Mouse (Mus musculus): ENCODE measurements around the gene Kif26b.

Gene Kif26b

DNA sequence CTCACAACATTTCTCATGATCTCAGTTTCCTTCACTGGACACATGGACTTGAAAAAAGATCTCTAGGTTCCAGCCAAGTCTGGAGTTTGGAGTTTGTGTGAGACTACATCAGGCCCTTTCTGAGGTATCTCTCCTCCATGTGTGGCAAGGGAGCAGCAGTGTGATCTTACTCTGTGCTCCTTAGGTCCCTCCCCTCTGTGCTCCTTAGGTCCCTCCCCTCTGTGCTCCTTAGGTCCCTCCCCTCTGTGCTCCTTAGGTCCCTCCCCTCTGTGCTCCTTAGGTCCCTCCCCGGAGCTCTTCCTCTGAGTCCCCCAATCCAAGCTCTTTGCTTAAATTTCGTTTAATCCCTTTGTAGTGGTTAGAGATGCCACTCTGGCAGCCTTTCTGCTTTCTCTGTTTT, 250.8 kb downstream of the Kif26b start:
- no peak for DNase-seq (ENCODE audit: low spot score)

DNA sequence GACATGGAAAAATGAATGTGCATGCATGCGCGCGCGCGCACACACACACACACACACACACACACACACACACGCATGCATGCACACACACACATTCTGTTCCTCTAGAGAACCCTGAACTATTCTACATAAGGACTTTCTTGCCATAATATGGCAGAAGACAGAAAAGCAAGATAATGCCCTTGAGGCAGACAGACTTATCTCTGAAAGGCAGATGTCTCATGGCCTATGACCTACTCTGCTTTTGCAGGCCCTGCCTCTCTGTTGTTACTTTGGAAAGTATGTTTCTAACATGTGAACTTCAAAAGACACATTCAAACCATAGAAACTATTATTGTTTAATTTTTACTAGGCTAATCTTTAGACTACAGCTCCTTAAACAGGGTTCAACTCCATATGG, 255.1 kb downstream of the Kif26b start:
- DNase-seq (ENCODE audit: low spot score) = no peak

DNA sequence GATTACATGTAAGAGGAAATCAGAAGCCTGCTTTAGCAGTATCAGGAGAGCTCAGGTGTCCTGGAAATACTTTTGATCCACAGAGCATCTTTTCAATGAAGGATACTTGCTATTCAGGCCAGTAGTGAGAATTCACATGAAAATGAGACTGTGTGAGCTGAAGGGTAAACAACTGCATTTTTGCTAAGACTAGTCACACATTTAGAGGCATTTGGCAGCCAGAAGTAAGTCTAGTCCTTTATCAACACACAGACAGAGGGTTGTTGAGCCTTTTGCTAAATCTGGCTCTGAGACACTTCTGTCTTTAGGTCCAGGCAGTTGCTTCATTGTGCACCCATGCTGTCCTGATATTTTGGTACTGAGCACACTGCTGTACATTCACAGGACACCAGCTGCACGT, 262.3 kb downstream of the Kif26b start:
- no peak for DNase-seq (ENCODE audit: low spot score)

DNA sequence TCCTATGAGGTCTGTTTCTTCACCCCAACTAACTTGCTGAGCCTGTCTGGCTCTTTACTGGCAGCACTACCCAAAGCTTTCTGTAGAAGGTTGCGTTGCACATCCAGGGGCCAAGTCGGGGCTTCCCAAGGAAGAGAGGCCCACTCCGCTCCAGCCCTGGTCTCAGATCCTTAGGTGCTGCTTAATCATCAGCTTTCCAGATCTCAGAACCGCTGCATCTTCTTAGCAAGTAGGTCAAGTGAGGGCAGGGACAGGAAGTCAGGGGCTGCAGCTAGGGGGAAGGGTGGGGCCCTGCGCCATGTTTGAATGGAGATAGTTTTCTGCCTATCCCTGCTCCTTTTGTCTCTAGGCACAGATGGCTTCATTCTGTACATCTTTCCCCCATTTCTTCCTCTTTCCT, 263.8 kb downstream of the Kif26b start:
- no peak for DNase-seq (ENCODE audit: low spot score)

- no peak for DNase-seq (ENCODE audit: low spot score)
These were observed 265.9 kb downstream of the Kif26b start for GRCm38 (mm10) chr1:178794866-178795265.

- DNase-seq (ENCODE audit: low spot score) = no peak
These were observed 268.5 kb downstream of the Kif26b start for GRCm38 (mm10) chr1:178797388-178797787.

DNA sequence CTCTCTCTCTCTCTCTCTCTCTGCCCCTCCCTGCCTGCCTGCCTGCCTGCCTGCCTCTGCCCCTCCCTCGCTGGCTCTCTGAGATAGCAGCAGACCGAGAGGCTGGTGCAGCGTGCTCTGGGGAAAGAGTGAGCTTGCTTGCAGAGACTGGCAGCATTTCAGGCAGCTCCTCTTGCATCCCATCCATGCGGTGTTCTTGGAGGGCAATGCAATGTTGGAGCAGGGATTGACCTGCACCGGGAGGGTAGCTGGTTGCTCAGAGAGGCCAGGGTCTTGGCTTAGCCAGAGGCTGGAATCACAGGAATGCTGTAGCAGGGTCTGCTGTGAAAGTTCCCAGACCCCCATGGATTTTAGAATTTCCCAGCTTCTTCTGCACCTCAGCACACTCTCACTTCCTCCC, 269.4 kb downstream of the Kif26b start:
- DNase-seq (ENCODE audit: low spot score) = no peak

- DNase-seq (ENCODE audit: low spot score) = no peak
These were observed 270.0 kb downstream of the Kif26b start for GRCm38 (mm10) chr1:178798886-178799285.

DNA sequence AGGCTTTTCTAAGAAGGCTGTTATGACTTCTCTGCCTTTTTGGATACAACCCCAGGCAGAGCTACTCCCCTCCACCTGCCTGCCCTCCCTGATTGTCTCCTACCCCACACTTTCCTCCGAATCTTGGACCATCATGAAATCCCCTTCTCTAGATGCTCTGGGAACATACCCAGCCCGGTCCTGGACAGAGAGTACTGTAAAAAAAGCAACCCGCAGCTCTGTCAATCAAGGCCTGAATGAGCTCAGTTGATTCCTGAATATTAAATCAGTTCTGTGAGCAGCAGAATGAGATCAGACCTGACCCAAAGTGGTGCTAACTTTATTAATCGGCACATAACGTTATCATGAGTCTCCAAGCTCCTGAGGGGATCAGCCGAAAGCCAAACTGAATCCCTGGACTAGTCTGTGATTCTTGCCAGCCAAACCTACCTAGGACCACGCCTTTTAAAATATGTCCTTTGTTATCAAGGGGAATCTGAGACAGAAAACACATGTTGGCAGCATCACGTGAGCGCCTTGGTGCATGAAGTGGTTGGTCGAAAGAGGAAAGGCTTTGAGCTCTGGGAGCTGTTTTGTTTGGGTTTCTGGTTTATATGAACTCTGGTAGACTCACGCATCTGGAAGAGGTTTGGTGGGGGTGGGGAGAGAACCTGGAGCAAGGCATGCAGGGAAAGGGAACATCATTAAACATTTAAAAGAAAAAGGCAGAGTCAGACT, 271.1 kb downstream of the Kif26b start:
- DNase-seq (ENCODE audit: low spot score) = no peak

DNA sequence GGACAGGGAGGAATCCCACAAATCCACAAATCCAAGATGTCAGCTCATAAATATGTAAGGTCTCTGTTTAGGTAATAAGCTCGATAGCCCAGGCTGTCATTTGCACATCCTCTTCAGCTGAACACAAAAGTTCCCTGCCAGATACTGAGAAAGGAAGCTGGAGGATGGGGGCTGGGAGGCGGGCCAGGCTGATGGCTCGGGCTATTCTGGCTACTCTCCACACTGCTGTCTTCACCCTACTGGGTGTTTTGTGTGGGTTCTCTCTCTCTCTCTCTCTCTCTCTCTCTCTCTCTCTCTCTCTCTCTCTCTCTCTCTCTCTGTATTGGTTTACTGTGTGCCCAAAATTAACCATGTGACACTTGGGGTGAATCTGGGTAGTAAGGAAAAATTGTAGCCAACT, 274.2 kb downstream of the Kif26b start:
- DNase-seq (ENCODE audit: low spot score) = no peak

GRCm38 (mm10) chr1:178817476-178817875, 288.6 kb downstream of the Kif26b start:
- no peak for DNase-seq (ENCODE audit: low spot score)

DNA sequence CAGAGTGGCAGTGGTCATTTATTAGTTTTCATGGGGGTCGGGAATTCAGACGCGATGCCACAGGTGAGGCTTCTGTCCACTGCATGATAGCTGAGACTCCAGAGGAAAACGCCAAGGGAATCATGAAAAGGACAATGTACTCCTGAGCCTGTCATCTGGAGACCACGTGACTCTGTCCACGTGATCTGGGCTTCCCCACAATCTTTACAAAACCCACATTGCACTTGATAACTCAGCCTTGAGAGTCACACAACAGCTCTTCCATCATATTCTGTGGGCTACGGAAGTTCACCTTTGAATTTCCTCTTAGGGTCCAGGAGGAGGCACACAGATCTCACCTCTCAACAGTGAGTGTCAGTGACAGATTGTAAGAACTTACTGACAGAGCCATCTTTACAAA, 290.1 kb downstream of the Kif26b start:
- DNase-seq (ENCODE audit: low spot score) = no peak

DNA sequence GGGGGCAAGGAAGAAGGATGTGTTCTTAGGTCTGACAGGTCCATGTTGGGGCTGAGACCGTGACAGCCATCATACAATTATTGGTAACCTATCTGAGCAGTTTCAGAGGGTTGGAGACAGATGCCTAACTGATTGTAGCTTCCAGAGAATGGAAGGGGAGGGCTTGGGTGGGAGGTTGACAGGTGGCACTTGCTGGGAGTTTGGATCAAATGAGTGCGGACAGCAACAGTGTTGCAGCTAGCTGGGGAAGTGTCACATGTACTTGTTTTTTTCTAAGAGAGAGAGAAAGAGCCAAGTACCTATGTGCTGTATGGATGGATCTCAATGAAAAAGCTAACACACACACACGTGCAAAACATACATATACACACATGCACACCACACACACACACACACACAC, 291.2 kb downstream of the Kif26b start:
- DNase-seq (ENCODE audit: low spot score) = no peak

- DNase-seq (ENCODE audit: low spot score) = no peak
These were observed 291.9 kb downstream of the Kif26b start for GRCm38 (mm10) chr1:178820556-178821435.

- no peak for DNase-seq (ENCODE audit: low spot score)
These were observed 295.9 kb downstream of the Kif26b start for GRCm38 (mm10) chr1:178824871-178825270.

DNA sequence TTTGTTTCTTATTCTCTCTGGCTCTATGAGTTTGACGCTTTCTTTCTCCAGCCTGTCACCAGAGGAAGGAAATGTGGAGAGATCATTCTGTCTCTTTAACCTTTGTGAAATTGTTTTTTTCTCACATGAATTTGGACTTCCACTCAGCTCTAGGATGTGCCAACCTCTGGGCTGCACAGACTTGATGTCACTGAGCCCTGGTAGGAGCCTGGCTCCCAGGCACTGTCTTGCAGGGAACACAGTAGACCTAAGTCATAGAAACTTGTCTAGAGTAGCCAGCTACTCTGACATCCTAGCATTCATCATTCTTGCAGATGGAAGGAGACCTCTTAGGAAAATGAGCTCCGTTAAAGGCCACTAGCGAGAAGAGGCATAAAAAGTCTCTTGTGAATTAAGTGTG, 298.3 kb downstream of the Kif26b start:
- DNase-seq (ENCODE audit: low spot score) = no peak

GRCm38 (mm10) chr1:178829456-178829855, 300.5 kb downstream of the Kif26b start:
- DNase-seq (ENCODE audit: low spot score) = no peak

- DNase-seq (ENCODE audit: low spot score) = no peak
These were observed 303.6 kb downstream of the Kif26b start for GRCm38 (mm10) chr1:178832571-178832970.

- no peak for DNase-seq (ENCODE audit: low spot score)
These were observed 306.9 kb downstream of the Kif26b start for GRCm38 (mm10) chr1:178835805-178836204.

DNA sequence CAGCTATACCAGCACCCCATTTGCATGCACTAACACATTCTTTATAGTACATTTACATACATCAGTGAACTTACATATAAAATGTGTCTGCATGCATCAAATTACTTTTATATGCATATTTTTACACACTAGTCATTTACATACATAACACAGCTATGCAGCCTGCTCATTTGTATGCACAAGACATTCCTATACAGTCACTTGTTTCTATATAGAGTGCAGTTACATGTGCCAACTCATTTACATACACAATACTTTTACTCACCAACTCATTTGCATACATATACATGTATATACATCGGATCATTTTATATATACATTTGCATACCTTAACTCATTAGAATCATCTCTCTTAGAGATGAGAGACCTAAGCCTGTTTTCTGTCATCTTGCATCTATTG, 308.1 kb downstream of the Kif26b start:
- DNase-seq (ENCODE audit: low spot score) = no peak

GRCm38 (mm10) chr1:178838696-178839320, 309.9 kb downstream of the Kif26b start:
- DNase-seq (ENCODE audit: low spot score) = no peak

- no peak for DNase-seq (ENCODE audit: low spot score)
These were observed 311.4 kb downstream of the Kif26b start for GRCm38 (mm10) chr1:178840311-178840710.

DNA sequence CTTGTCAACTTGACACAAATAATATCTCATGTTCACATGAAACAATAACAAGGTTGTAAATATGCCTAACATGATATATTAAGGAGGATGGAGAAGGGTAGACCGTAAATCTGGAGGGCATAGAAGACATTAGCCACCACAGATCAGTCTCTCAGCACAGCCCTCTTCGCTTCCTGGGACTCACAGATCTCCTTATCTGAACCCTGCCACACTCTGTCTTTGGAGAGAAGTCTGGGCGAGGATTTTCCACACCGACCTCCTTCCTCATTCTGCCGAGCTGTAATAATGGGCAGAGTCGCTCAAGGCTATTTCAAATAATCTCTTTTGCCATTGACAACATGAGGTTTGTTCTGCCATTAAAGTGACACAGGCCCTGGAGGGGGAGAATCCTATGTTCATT, 315.9 kb downstream of the Kif26b start:
- no peak for DNase-seq (ENCODE audit: low spot score)
